Mouse (Mus musculus): ENCODE results near the gene Peli2. TPM values are rescaled to one million over a fixed set of nuclear protein-coding genes. Genes with fewer than 3 reads are reported as not detected.

Peli2 gene
- total RNA-seq, 1 experiment from 2014 or later = 25.8 TPM

DNA sequence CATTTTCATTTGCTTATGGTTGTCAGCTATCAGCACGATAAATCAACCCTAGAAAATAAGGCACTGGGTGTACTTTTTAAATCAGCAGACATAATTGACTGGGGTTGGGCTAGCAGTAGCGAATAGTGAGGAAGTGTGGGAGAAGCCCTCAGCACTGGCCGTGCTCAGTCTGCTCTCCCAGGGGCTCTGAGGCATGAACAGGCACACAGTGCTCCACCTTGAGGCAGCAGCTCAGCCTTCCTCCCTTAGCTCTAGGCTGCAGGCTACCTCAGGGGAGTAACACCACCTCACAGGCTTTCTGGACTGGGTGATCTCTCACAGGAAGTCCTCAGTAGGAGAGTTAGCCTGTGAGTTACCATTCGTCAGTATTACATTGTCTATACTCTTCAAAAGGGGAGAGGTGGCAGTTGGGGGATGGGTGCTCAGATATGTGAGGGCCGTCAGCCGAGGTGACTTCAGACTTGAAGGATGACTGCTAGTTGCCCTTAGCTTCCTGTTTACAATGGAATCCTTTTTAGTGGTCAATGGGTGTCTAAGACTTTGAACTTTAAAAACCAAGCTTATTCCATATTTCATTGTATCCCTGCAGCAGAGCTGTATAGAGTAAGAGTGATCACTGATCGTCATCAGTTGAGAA, 105.3 kb downstream of the Peli2 start:
- DNase-seq = no peak

DNA sequence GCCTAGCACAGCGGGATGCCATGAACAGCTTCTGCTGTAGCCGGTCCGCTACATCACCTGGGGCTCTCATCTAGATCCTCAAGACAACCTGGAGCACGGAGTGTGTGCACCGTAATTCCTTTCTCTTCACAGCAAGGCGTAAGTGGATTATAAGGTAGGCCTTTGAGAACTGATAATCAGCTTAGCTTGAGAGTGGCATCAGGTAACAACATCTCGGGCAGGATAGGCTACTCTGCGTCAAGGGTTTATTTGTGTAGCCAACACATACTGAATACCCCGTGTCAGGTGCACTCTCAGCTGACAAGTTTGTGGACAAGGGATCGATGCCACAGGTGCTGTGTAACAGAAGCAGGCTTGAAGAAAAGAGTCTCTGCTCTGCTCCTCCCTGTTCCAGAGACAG, 106.1 kb downstream of the Peli2 start:
- DNase-seq = no peak

DNA sequence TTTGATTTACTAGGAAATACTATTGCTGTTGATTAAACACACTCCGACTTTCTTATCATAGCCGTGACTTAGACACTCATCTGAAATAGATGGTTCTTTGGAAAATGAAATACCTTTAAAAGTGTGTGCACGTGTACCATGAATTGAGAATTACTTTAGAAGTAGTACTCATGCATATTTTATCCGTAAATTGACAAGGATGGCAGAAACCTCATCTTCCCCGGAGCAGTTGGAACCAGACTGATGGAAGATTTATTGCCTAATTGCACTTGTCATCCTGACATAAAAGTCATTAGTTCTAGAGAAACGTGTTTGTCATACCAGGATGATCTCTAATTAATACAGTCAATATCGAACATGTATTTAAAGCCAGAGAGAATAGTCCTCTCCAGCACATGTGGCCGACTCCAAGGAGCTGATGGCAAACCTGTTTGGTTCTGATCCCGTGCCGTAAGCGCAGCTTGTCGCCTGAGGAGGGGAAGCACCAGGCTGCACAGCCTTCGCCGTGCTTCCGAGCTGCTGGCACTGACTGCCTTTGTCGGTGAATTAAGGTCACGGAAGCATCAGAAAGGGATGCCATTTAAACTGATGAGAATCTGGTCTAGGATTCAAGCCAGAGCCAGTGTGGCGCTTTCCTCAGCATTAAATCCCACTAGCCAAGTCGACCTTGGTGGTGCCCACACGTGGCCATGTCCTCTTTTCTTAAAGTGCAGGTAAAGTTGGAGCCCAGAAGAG, 114.3 kb downstream of the Peli2 start:
- no peak for DNase-seq

DNA sequence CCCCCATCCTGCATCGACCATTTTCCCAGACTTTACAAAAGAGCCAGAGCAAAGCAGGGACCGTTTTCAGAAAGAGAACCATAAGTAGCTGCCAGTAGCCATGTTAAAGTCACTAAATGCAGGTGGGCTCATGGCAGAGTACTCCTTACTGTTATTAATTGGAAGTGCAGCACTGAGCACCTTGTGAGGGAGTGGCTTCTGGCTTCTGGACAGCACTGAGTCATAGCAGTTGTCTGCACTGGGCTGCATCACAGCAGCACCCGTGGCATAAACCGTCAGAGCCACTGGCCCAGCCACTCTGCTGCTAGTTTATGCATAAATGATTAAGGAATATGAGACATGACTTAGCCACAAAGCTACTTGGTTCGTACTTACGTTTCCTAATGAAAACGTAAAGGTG, 120.7 kb downstream of the Peli2 start:
- DNase-seq = no peak

DNA sequence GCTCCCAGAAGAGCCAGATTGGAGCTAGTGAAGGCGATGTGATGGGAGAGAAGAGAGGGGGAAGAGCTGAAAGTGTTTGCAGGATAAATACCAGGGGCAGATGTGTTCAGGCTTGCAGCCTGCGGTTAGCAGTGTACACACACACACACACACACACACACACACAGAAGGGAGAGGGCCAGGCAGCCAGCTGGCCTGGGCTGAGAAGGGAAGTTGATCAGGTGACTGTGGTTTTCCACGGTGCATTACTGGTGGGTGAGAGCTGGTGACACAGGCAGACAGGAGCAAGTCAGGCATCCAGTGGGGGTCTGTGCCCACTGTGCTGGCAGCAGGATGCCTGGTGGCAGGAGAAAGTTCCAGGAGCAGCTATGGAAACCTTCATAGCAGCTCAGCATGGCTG, 125.6 kb downstream of the Peli2 start:
- no peak for DNase-seq

DNA sequence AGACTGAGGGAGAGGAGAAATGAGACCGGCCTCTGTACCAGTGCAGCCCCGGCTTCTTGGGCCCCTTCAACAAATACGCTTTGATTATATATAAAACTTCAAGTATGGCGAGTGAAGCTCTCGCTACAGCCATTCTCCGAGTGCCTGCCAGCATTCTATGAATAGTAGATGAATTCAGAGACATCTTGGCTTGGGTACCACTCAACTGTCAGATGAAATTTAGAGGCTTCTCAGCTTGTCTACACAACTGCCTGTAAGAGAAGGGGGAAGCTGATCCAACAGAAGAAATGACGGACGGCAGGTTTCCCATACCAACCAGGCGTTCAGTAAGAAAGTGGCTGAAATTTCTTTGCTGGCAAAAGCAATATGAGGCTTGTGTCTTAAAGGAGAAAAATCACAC, 126.3 kb downstream of the Peli2 start:
- DNase-seq = no peak

DNA sequence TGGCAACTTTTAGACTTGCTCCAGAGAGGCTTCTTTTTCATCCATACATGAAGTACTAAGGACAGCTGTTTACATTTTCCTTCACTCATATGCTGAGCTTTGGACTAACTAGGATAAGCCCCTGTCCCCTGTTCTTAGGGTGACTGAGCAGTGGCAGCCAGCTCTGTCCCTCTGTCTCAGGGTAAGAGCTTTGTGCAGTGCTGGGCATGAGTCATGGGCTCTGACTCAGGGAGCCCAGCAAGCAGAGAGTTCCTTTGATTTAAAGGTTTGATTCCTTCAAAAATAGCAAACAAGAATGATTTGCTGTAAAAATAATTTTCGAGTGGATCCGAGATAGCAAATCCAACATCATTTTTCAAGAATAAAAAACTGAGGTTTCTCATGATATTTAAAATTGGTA, 128.8 kb downstream of the Peli2 start:
- peak; percentile 63 for DNase-seq

DNA sequence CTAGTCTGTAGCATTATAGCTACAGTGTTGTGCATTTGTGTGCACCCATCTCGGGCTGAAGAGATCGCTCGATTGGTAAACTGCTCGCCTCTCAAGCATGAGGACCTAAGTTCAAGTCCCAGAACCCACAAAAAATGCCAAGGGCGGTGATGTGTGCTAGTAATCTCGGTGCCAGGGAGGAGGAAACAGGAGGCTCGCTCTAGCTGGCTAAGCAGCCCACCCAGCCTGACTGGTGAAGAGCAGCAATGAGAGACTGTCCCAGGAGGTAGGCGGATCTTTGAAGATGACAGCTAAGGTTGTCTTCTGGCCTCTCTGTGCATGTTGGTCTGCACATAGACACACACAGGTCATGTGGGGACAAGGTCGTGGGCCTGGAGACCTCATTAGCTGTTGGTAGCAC, 129.3 kb downstream of the Peli2 start:
- DNase-seq = no peak

DNA sequence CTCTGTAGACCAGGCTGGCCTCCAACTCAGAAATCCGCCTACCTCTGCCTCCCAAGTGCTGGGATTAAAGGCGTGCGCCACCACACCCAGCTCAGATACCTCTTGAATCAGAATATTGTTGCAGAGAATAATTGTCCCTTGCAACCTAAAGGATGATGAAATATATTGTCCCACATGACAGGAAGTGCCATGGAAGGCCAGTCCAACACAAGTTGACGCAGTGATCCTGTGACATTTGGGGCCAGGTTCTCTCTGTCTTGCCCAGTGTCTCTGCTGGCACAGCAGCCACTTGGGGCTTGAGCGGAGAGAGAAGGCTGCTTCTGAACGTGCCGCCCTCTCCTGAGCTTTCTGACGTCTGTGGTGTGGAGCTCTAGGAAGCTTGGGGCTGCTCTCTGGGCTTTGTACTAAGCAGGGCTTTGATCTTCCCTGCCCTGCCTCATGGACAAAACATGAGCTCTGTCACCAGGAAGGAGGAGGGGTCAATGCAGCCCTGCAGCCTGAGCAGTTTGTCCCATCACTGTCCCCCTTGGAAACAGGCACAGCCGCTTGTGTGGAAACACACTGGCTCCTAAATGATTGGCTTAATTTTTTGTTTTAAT, 130.9 kb downstream of the Peli2 start:
- DNase-seq = peak; percentile 17

DNA sequence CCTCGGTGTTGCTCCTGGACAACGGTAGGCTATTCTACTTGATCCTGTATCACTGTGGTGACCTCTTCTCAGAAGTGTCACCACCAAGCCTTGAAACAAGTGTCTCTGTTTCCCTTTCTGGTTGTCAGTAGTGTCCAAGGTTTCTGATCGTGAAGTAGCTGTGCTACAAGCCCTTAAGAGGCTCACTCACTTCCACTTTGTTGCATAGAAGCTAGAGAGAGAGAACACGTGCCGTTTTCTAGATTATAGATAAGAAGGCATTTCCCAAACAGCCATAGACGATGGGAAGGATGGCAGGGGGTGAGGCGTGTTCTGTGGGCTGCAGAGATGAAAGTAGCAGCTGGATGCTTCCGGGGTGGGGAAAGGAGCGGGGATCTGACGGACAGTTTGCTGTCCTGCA, 132.6 kb downstream of the Peli2 start:
- DNase-seq = no peak

DNA sequence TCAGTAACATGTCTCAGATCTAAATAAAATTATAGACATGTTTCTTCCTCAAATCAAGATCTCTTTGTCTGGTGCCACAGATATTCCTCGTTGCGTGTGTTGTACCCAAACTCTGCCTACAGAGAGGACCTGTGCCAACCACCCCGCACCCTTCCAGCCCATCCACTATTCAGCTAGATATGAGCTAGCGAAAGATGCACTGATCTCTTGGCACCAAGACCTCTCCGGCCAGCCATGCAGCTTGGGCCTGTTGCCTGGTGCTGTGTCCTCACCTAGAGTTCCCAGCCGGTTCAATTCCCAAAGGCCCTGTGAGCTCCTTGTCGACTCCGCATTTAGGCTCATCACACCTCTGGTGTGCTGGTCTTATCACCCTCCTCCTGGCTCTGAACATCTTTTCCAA, 134.1 kb downstream of the Peli2 start:
- no peak for DNase-seq

DNA sequence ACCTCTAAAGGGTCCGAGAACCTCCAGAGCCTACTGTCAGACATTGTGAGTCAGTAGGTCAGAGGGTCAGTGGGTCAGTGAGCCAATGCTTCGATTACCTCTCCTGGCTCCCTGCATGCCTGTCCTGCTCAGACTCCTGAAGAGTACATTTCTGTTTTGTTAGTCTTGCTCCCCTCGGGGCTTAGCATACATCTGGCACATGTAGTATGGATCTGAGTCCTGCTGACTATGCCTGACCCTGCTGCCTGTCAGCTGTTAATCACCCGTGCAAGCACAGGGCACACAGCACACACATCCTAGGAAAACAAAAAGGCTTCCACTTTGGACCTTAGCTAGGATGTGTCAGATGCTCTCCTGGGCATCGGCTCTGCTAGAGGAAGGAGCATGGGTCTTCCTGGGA, 134.7 kb downstream of the Peli2 start:
- DNase-seq = no peak

DNA sequence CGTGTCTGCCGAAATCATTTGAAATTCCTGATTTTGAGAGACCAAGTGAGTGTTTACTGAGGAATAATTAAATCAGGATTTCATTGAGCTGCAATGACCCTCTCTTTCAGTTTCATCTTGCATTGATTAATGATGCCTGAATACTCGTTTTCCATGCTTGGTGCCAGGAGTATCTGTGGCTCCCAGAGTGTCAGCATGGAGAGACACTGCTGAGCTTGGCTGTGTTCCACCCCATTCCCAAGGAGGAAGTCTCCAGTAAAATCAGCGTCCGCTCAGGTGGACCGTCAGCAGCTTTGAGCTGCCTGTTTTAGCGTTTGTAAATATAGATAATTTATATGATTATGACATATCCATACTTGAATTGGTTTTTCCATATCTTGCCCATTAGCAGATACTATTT, 137.1 kb downstream of the Peli2 start:
- DNase-seq = no peak

DNA sequence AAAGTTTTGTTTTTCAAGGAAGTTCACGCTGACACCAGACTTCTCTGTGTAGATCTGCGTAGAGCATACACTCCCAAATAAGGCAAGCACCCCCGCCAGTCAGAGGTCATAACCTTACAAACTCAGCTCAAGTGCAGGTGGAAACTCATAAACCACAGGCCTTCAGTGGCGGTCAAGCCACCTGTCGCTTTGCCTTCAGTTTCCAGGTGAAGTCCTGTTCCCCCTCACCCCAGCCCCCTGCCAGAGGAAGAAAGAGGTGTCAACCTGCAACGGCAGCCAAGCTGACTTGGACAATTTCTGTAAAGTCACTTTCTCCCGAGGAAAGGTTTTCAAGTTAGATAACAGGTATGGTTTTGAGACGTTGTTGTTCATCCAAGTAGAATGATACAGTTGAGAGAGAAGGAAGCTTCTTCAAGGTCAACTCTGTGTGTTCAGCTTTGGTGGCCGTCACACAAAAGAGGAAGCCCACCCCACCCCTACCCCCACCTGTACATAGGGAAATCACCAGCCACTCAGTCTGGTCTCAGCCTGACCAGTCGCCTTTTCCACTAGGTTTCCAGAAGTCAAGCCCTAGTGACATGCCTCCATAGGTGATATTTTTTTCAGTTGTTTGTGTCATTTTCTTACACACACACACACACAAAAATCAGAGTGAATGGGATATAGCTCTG, 138.2 kb downstream of the Peli2 start:
- no peak for DNase-seq

DNA sequence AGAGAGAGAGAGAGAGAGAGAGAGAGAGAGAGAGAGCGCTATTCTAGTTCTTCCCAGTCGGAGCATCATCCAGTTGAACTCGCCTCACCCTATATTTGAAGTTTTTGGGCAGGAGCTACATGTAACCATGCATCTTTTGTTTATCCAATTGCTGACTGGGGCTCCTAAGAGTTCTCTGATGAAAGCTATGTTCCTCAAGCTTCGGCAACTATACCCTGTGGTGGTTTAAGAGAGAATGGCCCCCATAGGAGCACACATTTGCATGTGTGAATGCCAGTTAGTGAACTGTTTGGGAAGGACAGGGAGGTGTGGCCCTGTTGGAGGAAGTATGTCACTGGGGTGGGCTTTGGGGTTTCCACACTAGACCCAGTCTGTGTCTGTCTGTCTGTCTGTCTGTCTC, 142.5 kb downstream of the Peli2 start:
- DNase-seq = no peak

DNA sequence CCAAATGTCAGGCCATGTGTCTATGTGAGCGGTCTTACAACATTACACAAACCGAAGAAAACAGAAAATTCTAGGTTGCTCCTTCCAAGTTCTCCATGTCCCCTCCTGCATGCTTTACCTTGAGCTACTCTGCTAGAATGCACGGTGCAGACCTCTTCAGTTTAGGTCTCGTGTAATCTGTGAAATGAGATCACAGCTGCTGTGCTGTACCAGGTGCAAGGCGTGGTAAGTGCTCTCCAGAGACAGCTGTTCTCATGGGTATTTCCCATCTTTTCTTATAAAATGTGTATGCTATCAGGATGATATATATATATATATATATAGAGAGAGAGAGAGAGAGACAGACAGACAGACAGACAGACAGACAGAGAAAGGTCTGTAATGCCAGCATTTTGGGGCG, 146.1 kb downstream of the Peli2 start:
- DNase-seq = no peak

DNA sequence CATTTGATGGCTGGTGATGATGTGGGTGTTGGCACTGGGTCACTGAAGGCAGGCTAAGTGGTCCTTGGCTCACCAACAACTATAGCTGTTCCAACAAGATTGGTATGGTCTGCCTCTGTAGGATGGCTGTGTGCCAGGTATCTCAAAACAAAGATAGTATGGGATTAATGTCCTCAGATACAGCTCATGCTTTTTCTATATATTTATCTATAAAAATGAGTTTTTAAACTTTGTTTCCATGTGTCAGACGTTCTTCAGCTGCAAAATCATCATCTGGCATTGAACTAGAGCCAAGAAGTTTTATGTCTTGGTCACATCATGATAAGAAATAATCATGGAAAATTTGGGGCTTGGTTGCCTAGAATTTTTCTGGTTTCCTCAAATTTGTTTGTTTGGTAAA, 157.7 kb downstream of the Peli2 start:
- no peak for DNase-seq

DNA sequence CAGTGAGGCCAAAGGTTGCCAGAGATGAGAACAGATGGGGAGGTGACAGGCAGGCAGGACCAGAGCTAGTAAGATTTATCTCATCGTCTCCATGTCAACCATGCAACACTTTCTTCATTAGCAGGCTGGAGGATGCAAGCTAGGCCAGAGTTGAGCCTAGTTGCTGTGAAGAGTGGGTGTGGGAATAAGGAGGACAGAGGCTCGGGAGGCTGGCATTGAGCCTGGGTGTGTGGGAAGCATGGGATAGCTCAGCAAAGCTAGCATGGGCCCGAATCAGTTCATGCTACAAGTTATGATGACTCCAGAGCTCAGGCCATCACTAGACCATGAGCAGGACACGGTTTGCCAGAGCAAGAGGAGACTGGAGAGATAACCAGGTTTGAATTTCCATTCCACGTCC, 166.3 kb downstream of the Peli2 start:
- DNase-seq = no peak

DNA sequence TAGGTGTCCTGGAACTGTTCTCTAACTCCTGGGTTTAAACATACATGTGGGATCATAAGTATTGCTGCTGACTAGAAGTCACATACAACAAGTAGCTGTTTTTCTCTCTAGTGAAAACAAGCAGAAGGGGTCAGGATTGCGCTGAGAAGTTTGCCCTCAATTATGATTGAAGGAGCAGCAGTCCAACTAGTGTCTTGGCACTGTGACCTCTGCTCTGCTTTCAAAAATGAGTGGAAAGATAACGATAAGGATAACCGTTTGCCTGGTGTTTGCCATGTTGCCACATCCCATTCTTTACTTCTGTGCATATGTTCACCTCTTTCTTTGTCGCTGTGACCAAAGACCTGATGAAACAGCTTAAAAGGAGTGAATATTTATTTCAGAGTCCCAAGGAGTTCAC, 167.0 kb downstream of the Peli2 start:
- no peak for DNase-seq

DNA sequence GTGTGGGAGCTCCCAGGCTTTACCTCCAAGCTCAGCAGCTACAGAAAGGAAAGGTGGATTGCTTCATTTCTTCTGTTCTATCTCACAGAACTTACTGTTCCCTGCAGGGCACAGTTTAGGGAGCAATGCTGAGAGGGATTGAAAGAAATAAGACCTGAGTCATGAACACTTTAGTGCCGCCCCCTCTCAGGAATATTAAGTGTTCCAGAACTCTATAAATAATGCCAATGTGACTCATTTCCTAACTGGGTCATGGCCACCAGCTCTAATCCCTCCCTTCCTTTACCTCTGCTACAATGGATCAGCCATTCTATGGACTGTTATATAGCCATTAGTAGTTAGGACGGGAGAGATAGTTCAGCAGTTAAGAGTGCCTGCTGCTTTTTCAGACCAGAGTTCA, 168.0 kb downstream of the Peli2 start:
- DNase-seq = peak; percentile 18

DNA sequence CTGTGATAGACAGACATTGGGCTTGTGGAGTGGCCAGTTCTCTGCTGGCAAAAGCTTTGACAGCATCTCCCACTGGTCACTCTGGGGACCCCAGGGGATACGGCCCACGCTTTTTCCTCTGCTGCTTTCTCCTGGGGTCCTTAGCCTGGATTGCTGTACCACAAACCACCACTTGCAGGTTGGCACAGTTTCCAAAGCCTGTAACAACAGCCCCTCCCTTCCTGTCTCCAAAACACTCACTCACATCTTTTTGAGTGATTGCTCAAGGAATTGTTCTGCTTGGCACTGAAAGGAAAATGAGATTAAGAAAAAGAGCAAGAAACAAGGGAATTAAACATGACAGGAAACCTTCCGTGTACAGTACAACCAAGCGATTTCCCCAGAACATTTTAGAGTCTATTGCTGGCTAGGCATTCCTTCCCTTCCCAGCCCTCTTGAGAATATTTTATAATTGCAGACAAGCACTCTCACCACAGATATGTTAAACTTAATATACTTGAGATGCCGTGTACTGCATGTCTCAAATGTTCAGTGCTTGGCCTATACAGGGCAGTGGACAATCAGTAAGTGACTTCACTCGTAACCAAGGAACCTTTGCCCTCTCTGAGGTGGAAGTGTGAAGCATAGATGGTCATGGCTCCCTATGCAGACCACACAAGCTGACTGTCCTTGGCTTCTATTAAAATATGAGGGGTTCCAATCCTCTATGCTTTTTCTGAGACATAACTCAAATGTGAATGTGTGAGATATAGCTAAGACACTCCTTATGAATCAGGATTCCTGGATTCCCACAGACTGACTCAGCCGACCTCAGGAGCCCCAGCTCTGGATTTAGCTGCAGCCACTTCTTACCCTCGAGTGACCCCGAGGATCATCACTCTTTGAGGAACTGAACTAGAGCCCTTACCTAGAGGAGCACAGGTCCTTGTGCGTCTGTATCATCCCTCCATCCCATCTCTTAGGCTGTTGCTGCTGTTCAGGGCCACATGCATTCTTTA, 169.3 kb downstream of the Peli2 start:
- DNase-seq = no peak

DNA sequence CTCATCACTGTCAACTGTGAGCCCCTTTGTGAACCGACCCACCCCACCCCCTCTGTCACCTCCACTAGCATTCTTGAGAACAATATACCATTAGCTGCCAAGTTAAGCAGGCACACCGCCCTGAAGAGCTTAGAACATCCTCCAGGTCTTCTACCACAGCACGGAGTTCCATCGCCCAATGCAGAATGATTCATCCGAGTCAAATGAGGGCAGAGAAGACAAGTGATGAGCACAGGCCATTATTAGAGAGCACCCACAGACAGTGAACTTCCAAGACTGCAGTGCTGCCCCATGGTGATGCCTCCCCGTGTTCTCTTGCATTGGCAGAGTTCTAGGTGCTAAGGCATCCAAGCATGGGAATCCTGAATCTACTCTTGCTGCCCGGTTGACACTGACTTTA, 172.9 kb downstream of the Peli2 start:
- DNase-seq = no peak
